Mouse (Mus musculus): ENCODE results near the gene Ift27. TPM values are rescaled to one million over a fixed set of nuclear protein-coding genes. Genes with fewer than 3 reads are reported as not detected.

Gene Ift27
- polyA plus RNA-seq, 1 experiment from 2014 or later = 102 TPM

- no peaks in the 10 kb centered on the region for H3K9me3 ChIP-seq (ENCODE audit: control insufficient read depth, low read length)
- no peak for DNase-seq
- H3K4me2 ChIP-seq (ENCODE audit: low read length) = no peak overlapping the region
- H3K4me1 ChIP-seq (ENCODE audit: control insufficient read depth, insufficient read depth, low read length) = no peaks in the 10 kb centered on the region
- no peak overlapping the region for H3K27ac ChIP-seq (replicated peaks; ENCODE audit: low read depth, low read length)
- no peaks in the 10 kb centered on the region for H3K27me3 ChIP-seq (ENCODE audit: control insufficient read depth, insufficient read depth, low read length)
- no peak for ATAC-seq (ENCODE audit: low FRiP score, low TSS enrichment)
- no peak overlapping the region for H3K9ac ChIP-seq (replicated peaks; ENCODE audit: low read length)
- 46% methylated on average over 8 of the region's 8 CpGs for WGBS
- no peaks in the 10 kb centered on the region for H3K36me3 ChIP-seq (ENCODE audit: control insufficient read depth, insufficient read depth, low read length)
- no peak overlapping the region for H3K4me3 ChIP-seq (replicated peaks; ENCODE audit: low read depth, low read length)
Observed at GRCm38 (mm10) chr15:78140226-78140625, 33.7 kb downstream of the Ift27 start.

- no peak for DNase-seq
- Histone ChIP-seq H3K27me3 (ENCODE audit: control insufficient read depth, insufficient read depth, low read length) (no peaks in the 10 kb centered on the region), H3K4me1 (ENCODE audit: control insufficient read depth, insufficient read depth, low read length) (0 out of 2 replicates have a peak, but pooled peaks cover 5% of the 10 kb centered on the region), H3K4me2 (ENCODE audit: low read length) (no peak overlapping the region), H3K9me3 (ENCODE audit: control insufficient read depth, low read length) (no peaks in the 10 kb centered on the region), H3K4me3 (replicated peaks; ENCODE audit: low read depth, low read length) (no peak overlapping the region), H3K36me3 (ENCODE audit: control insufficient read depth, insufficient read depth, low read length) (no peaks in the 10 kb centered on the region), H3K9ac (replicated peaks; ENCODE audit: low read length) (no peak overlapping the region), H3K27ac (replicated peaks; ENCODE audit: low read depth, low read length) (no peak overlapping the region)
- no peak for ATAC-seq (ENCODE audit: low FRiP score, low TSS enrichment)
- 28% methylated on average over 6 of the region's 6 CpGs for WGBS
Observed at GRCm38 (mm10) chr15:78134606-78135005, 39.3 kb downstream of the Ift27 start.

GRCm38 (mm10) chr15:78133389-78133788 is 40.5 kb downstream of the Ift27 start:
- Histone ChIP-seq H3K4me2 (ENCODE audit: low read length) (no peak overlapping the region), H3K4me3 (replicated peaks; ENCODE audit: low read depth, low read length) (no peak overlapping the region), H3K4me1 (ENCODE audit: control insufficient read depth, insufficient read depth, low read length) (0 out of 2 replicates have a peak, but pooled peaks cover 5% of the 10 kb centered on the region), H3K27ac (replicated peaks; ENCODE audit: low read depth, low read length) (no peak overlapping the region), H3K9ac (replicated peaks; ENCODE audit: low read length) (no peak overlapping the region), H3K27me3 (ENCODE audit: control insufficient read depth, insufficient read depth, low read length) (no peaks in the 10 kb centered on the region), H3K36me3 (ENCODE audit: control insufficient read depth, insufficient read depth, low read length) (no peaks in the 10 kb centered on the region), H3K9me3 (ENCODE audit: control insufficient read depth, low read length) (no peaks in the 10 kb centered on the region)
- no peak for ATAC-seq (ENCODE audit: low FRiP score, low TSS enrichment)
- no peak for DNase-seq
- 18% methylated on average over 2 of the region's 2 CpGs for WGBS

- peaks cover 29% of the 10 kb centered on the region for H3K4me1 ChIP-seq (ENCODE audit: control insufficient read depth, insufficient read depth, low read length)
- under 1% methylated on average over 42 of the region's 42 CpGs for WGBS
- peak within 1 kb of the TSS; percentile 86 for H3K27ac ChIP-seq (replicated peaks; ENCODE audit: low read depth, low read length)
- peak within 1 kb of the TSS; percentile 62 for H3K4me3 ChIP-seq (replicated peaks; ENCODE audit: low read depth, low read length)
- peak within 1 kb of the TSS; percentile 91 for H3K9ac ChIP-seq (replicated peaks; ENCODE audit: low read length)
- peak within 1 kb of the TSS; percentile 65 for H3K4me2 ChIP-seq (ENCODE audit: low read length)
- H3K9me3 ChIP-seq (ENCODE audit: control insufficient read depth, low read length) = no peaks in the 10 kb centered on the region
- H3K27me3 ChIP-seq (ENCODE audit: control insufficient read depth, insufficient read depth, low read length) = no peaks in the 10 kb centered on the region; the same call in 1 of the 2 replicates
- ATAC-seq (ENCODE audit: low FRiP score, low TSS enrichment) (peak; percentile 86), DNase-seq (peak; percentile 88)
- no peaks in the 10 kb centered on the region for H3K36me3 ChIP-seq (ENCODE audit: control insufficient read depth, insufficient read depth, low read length)
Observed at GRCm38 (mm10) chr15:78119704-78120103, 54.2 kb downstream of the Ift27 start, which contains the start of gene Cacng2. Cacng2 (minus strand) TSS chr15:78120028.

- Histone ChIP-seq H3K4me1 (ENCODE audit: control insufficient read depth, insufficient read depth, low read length) (peaks cover 29% of the 10 kb centered on the region), H3K9ac (replicated peaks; ENCODE audit: low read length) (peak overlapping the region; percentile 91), H3K27me3 (ENCODE audit: control insufficient read depth, insufficient read depth, low read length) (no peaks in the 10 kb centered on the region; the same call in 1 of the 2 replicates), H3K9me3 (ENCODE audit: control insufficient read depth, low read length) (no peaks in the 10 kb centered on the region), H3K4me2 (ENCODE audit: low read length) (peak overlapping the region; percentile 65), H3K27ac (replicated peaks; ENCODE audit: low read depth, low read length) (peak overlapping the region; percentile 86), H3K4me3 (replicated peaks; ENCODE audit: low read depth, low read length) (peak overlapping the region; percentile 62), H3K36me3 (ENCODE audit: control insufficient read depth, insufficient read depth, low read length) (no peaks in the 10 kb centered on the region)
- WGBS = 2% methylated on average over 38 of the region's 39 CpGs
- peak; percentile 26; the same call in 1 of the 2 replicates for ATAC-seq (ENCODE audit: low FRiP score, low TSS enrichment)
- DNase-seq = no peak
Observed at GRCm38 (mm10) chr15:78119248-78119647, 54.7 kb downstream of the Ift27 start.

- peak overlapping the region; percentile 65 for H3K4me2 ChIP-seq (ENCODE audit: low read length)
- no peaks in the 10 kb centered on the region for H3K36me3 ChIP-seq (ENCODE audit: control insufficient read depth, insufficient read depth, low read length)
- peak overlapping the region; percentile 62 for H3K4me3 ChIP-seq (replicated peaks; ENCODE audit: low read depth, low read length)
- peak overlapping the region; percentile 86 for H3K27ac ChIP-seq (replicated peaks; ENCODE audit: low read depth, low read length)
- DNase-seq (peak; percentile 59), ATAC-seq (ENCODE audit: low FRiP score, low TSS enrichment) (no peak)
- H3K4me1 ChIP-seq (ENCODE audit: control insufficient read depth, insufficient read depth, low read length) = peaks cover 29% of the 10 kb centered on the region
- no peaks in the 10 kb centered on the region for H3K9me3 ChIP-seq (ENCODE audit: control insufficient read depth, low read length)
- H3K27me3 ChIP-seq (ENCODE audit: control insufficient read depth, insufficient read depth, low read length) = no peaks in the 10 kb centered on the region; the same call in 1 of the 2 replicates
- 52% methylated on average over 18 of the region's 18 CpGs for WGBS
- H3K9ac ChIP-seq (replicated peaks; ENCODE audit: low read length) = peak overlapping the region; percentile 91; the same call in 1 of the 2 replicates
Observed at GRCm38 (mm10) chr15:78118275-78118995, 55.5 kb downstream of the Ift27 start.

- H3K27ac ChIP-seq (replicated peaks; ENCODE audit: low read depth, low read length) = peak overlapping the region; percentile 86
- peak overlapping the region; percentile 65 for H3K4me2 ChIP-seq (ENCODE audit: low read length)
- H3K9ac ChIP-seq (replicated peaks; ENCODE audit: low read length) = peak overlapping the region; percentile 91; the same call in 1 of the 2 replicates
- no peaks in the 10 kb centered on the region for H3K36me3 ChIP-seq (ENCODE audit: control insufficient read depth, insufficient read depth, low read length)
- peak overlapping the region; percentile 62 for H3K4me3 ChIP-seq (replicated peaks; ENCODE audit: low read depth, low read length)
- no peaks in the 10 kb centered on the region; the same call in 1 of the 2 replicates for H3K27me3 ChIP-seq (ENCODE audit: control insufficient read depth, insufficient read depth, low read length)
- DNase-seq (peak; percentile 15), ATAC-seq (ENCODE audit: low FRiP score, low TSS enrichment) (no peak)
- H3K4me1 ChIP-seq (ENCODE audit: control insufficient read depth, insufficient read depth, low read length) = peaks cover 29% of the 10 kb centered on the region
- H3K9me3 ChIP-seq (ENCODE audit: control insufficient read depth, low read length) = no peaks in the 10 kb centered on the region
- WGBS = 78% methylated on average over 16 of the region's 16 CpGs
Observed at GRCm38 (mm10) chr15:78117731-78118130, 56.2 kb downstream of the Ift27 start.

- H3K9me3 ChIP-seq (ENCODE audit: control insufficient read depth, low read length) = no peaks in the 10 kb centered on the region
- H3K27me3 ChIP-seq (ENCODE audit: control insufficient read depth, insufficient read depth, low read length) = no peaks in the 10 kb centered on the region; the same call in 1 of the 2 replicates
- no peaks in the 10 kb centered on the region for H3K36me3 ChIP-seq (ENCODE audit: control insufficient read depth, insufficient read depth, low read length)
- peak; percentile 69 for DNase-seq
- 28% methylated on average over 10 of the region's 10 CpGs for WGBS
- ATAC-seq (ENCODE audit: low FRiP score, low TSS enrichment) = no peak
- H3K4me2 ChIP-seq (ENCODE audit: low read length) = peak overlapping the region; percentile 65
- H3K4me1 ChIP-seq (ENCODE audit: control insufficient read depth, insufficient read depth, low read length) = peaks cover 29% of the 10 kb centered on the region
- peak overlapping the region; percentile 86 for H3K27ac ChIP-seq (replicated peaks; ENCODE audit: low read depth, low read length)
- peak overlapping the region; percentile 62 for H3K4me3 ChIP-seq (replicated peaks; ENCODE audit: low read depth, low read length)
- H3K9ac ChIP-seq (replicated peaks; ENCODE audit: low read length) = peak overlapping the region; percentile 28; the same call in 1 of the 2 replicates
Observed at GRCm38 (mm10) chr15:78116936-78117335, 57.0 kb downstream of the Ift27 start.
